Comparison of ENCODE assay signal across 9 mouse cellular contexts in the genomic region with DNA sequence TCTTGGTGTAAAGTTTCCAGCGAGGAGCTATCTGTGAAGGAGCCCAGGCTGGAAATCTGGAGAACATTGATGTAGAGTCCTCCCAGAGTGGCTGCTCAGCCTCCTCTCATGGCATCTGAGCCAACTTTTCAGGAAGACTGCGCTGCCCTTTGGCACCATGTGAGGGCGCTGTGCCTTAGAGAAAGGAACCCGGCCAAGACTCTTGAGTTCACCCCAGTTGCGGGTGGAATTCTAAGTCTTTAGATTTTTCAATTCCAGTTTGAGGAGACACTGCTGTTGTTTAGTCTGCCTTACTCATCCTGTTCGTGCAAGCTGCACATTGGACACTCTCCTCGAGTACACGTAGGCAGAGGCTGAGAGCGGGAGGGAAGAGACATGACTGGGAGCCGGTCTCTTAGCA. TPM values are rescaled to one million over a fixed set of nuclear protein-coding genes. Genes with fewer than 3 reads are reported as not detected.
DNase-seq lines count a peak whose midpoint lies in the region; ATAC-seq and TF ChIP-seq lines count a peak whose summit lies in the region.
"Had no signal": no experiment of that assay in that cellular context is flagged by ENCODE, and none has a peak within 500 bp of the region (broad histone marks: within the 10 kb centered on the region; RNA-seq: fewer than 3 reads in every experiment).

No protein-coding gene starts in this region.

- H3K36me3 ChIP-seq in heart, embryonic 11.5 days (ENCODE audit: control insufficient read depth, insufficient read depth, low read length): no peaks in the 10 kb centered on the region
- no peaks in the 10 kb centered on the region for H3K36me3 ChIP-seq in embryonic facial prominence, embryonic 11.5 days (replicated peaks; ENCODE audit: control insufficient read depth, insufficient read depth, low read depth, low read length)
- H3K36me3 ChIP-seq in thymus, adult 2 months (ENCODE audit: control insufficient read depth, insufficient read depth, low read length): no peaks in the 10 kb centered on the region

- H3K27me3 ChIP-seq in heart, embryonic 11.5 days (ENCODE audit: control insufficient read depth, insufficient read depth, low read length): peaks cover 14% of the 10 kb centered on the region
- H3K27me3 ChIP-seq in embryonic facial prominence, embryonic 11.5 days (ENCODE audit: control insufficient read depth, insufficient read depth, low read length): peaks cover 5% of the 10 kb centered on the region
- no peaks in the 10 kb centered on the region for H3K27me3 ChIP-seq in thymus, adult 2 months (ENCODE audit: control insufficient read depth, insufficient read depth, low read length)

- no peak for TF ChIP-seq POLR2A in thymus, adult 2 months (IDR thresholded peaks at IDR 0.05; ENCODE audit: control insufficient read depth, extremely low read depth, insufficient read depth, low read length, poor library complexity)

- peak; percentile 96 for DNase-seq in heart, adult 11 months
- DNase-seq in adrenal gland, adult 8-10 months: peak; percentile 59
- peak; percentile 86 for DNase-seq in embryonic facial prominence, embryonic 11.5 days (ENCODE audit: low spot score)
- DNase-seq in heart, postnatal 36 days: peak; percentile 80 to 85
- peak; percentile 68 to 81 for DNase-seq in left cerebral cortex, adult 8-10 months (ENCODE audit: low spot score in 2 of 2)
- DNase-seq in neural tube, embryonic 10.5 days (ENCODE audit: extremely low spot score, low spot score): peak; percentile 70
- peak; percentile 49 for DNase-seq in thymus, adult 2 months

- no peak overlapping the region for H3K4me2 ChIP-seq in heart, embryonic 11.5 days
- no peak overlapping the region for H3K4me2 ChIP-seq in embryonic facial prominence, embryonic 11.5 days (ENCODE audit: low read depth, low read length)

- intact Hi-C loops in heart, postnatal 36 days (cut with DNase I): loop anchor here (1.0 to 5.0 kb wide), 5 partner anchors 90 to 357 kb away; no protein-coding TSS in a partner anchor

- H3K27ac ChIP-seq in heart, embryonic 11.5 days (ENCODE audit: low read depth, low read length): no peak overlapping the region
- H3K27ac ChIP-seq in embryonic facial prominence, embryonic 11.5 days (replicated peaks; ENCODE audit: low read depth, low read length): no peak overlapping the region
- no peak overlapping the region for H3K27ac ChIP-seq in thymus, adult 2 months (ENCODE audit: control insufficient read depth, insufficient read depth, low read length)

- H3K4me1 ChIP-seq in heart, embryonic 11.5 days (ENCODE audit: control insufficient read depth, insufficient read depth, low read length): peaks cover 9% of the 10 kb centered on the region
- H3K4me1 ChIP-seq in embryonic facial prominence, embryonic 11.5 days (ENCODE audit: control insufficient read depth, insufficient read depth, low read length): peaks cover 7% of the 10 kb centered on the region
- H3K4me1 ChIP-seq in thymus, adult 2 months (replicated peaks; ENCODE audit: control insufficient read depth, insufficient read depth, low read length): peaks cover 10% of the 10 kb centered on the region

- TF ChIP-seq CTCF in thymus, adult 2 months (IDR thresholded peaks at IDR 0.05; ENCODE audit: borderline replicate concordance, control insufficient read depth, extremely low read depth, insufficient read depth, low read length, poor library complexity): peak; percentile 42; the same call in 1 of the 2 replicates

- no peaks in the 10 kb centered on the region for H3K9me3 ChIP-seq in heart, embryonic 11.5 days (replicated peaks; ENCODE audit: control insufficient read depth, low read length)
- no peaks in the 10 kb centered on the region for H3K9me3 ChIP-seq in embryonic facial prominence, embryonic 11.5 days (replicated peaks; ENCODE audit: control insufficient read depth, low read length)

- no peak overlapping the region for H3K4me3 ChIP-seq in heart, embryonic 11.5 days (ENCODE audit: low read depth, low read length)
- H3K4me3 ChIP-seq in embryonic facial prominence, embryonic 11.5 days (ENCODE audit: low read depth, low read length): no peak overlapping the region
- no peak overlapping the region for H3K4me3 ChIP-seq in thymus, adult 2 months (ENCODE audit: control insufficient read depth, insufficient read depth, low read length)

- no peak overlapping the region for H3K9ac ChIP-seq in heart, embryonic 11.5 days (ENCODE audit: low read depth, low read length)
- no peak overlapping the region for H3K9ac ChIP-seq in embryonic facial prominence, embryonic 11.5 days (replicated peaks; ENCODE audit: low read length)

- no peak for ATAC-seq in heart, embryonic 11.5 days (replicated peaks; ENCODE audit: insufficient number of reproducible peaks, low FRiP score, low TSS enrichment)
- no peak for ATAC-seq in embryonic facial prominence, embryonic 11.5 days (replicated peaks; ENCODE audit: insufficient number of reproducible peaks, low FRiP score, low TSS enrichment, low read depth)

- 47% methylated on average over 10 of the region's 10 CpGs for whole genome bisulfite sequencing in heart, embryonic 11.5 days (ENCODE audit: insufficient replicate concordance)
- 44% methylated on average over 10 of the region's 10 CpGs for WGBS in embryonic facial prominence, embryonic 11.5 days
- WGBS in thymus, adult 2 months: 61% methylated on average over 10 of the region's 10 CpGs

RNA-seq across cellular contexts. Expression of a gene that starts 2.5 kb away (rescaled TPM):
- polyA plus RNA-seq in heart, embryonic 11.5 days (2014; fragmentation: Nextera tagmentation; extraction: Ambion mirVana): 2.8 and 4.4 TPM in 2 replicates
- total RNA-seq in adrenal gland, adult 8-10 months (2022): 10 to 100 TPM in 1 of 4 experiments, 1 to 10 TPM in 3; 3.0 to 12.0 (median 5.2) TPM
- 3.0 and 3.2 TPM in 2 replicates for polyA plus RNA-seq in embryonic facial prominence, embryonic 11.5 days (2014; fragmentation: Nextera tagmentation; extraction: Ambion mirVana)
- total RNA-seq in heart, postnatal 36 days (2021): 1 to 10 TPM; 1.3 to 1.5 TPM
- total RNA-seq in left cerebral cortex, adult 8-10 months (2022): 10 to 100 TPM in 1 of 4 experiments, 1 to 10 TPM in 3; 7.5 to 11.3 (median 7.8) TPM
- 2.4 and 2.8 TPM in 2 replicates for polyA plus RNA-seq in thymus, adult 2 months (2012; rRNA removed)
- total RNA-seq: neutrophil, adult 5-6 weeks had no signal
